Mouse (Mus musculus) brain, adult 2 months (tissue): ENCODE results near the gene Nppc.

ENCODE experiments used
- DNase-seq: peaks from one replicate; pipeline ENCODE4 v3.0.0; 2011; ENCODE audit warnings: low read depth, low spot score

Gene Nppc

DNA sequence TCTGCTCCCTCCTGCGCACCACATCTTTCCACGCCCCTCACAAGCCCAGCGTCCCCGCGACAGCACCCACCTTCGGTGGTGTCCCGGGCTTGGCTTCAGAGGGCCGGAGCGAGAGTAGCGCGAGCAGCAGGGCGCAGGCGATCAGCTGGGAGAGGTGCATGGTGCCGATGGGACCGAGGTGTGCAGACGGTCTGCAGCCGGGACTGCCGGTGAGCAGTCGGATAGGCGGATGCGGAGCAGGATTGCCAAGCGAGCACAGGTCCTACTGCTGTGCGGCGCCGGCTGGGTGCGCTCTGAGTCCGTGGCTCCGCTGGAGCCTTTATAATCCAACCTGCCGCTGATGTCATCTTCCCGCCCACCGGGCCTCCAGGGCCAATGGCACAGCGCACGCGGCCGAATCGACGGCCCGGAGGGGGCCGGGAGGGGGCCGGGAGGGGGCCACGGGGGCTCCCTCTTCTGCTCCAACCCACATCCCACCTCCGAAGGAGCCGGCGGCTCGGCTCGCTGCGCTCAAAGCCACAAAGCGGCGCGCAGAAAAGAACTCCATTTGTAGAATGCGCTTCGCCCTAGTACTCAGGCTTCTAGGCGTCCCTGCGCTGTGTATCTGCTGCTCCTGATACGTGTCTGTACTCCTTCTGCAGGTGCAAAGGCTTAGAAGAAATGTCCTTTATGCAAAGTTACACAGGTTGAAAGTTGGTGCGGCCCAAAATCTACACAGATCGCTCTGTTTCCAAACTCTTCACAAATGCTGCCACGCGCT is at the start of gene Nppc:
TSS of gene Nppc (minus strand) at position 293 of the 760 bp plus-strand sequence.
- peak; percentile 91 for DNase-seq

DNA sequence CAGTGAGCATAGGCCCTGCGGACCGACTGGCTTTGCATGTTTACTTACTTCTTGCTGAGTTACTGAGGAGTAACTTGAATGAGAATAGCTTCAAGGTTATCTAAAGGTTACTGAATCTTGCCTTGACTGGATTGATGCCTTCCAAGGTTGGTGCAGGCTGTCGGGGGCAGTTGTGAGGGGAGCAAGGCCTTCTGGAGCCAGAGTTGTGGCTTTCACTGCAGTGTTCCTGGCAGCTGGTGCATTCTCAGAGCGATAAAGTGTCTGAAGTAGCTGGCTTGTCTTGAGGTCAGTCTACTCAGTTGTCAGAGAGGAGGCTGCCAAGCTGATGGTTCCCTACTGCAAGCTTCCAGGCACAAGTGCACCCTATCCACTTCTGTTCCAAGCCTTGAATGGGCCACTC is 49.0 kb upstream of the Nppc start:
- no peak for DNase-seq

DNA sequence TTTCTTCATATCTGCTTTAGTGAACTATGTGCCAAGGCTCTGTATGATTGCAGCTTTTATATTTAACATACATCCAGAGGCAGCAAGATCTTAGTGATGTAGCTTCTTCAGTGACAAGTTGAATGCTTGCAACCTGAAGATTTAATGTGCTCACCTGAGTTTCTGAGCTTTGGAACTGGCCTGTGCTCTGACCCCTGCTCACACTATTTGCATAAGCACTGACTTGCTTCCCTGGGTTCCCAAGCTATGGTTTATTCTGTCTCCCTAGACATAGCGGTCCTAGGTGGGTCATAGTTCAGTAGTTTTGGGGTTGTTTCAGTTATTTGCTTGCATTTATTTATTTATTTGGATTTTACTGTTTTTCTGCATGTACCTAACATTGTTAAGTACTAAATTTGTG is 47.8 kb upstream of the Nppc start:
- no peak for DNase-seq

DNA sequence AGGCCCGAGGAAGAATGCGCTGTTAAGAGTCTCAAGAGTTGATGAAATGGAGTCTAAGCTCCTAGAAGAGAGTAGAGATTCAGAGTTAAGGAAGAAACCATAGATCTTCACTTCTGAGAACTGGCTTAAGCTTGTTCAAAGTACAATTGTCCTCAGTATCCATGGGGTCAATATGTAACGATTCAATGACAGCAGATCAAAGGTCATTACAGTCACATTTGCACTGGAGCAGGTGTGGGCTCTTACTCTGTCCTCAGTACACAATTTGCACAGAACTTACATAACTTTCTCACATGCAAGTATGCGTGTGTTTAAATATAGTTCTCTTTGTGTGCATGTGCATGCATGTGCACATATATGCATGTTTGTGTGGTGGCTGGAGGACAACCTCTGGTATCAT is 42.7 kb upstream of the Nppc start:
- DNase-seq: no peak

DNA sequence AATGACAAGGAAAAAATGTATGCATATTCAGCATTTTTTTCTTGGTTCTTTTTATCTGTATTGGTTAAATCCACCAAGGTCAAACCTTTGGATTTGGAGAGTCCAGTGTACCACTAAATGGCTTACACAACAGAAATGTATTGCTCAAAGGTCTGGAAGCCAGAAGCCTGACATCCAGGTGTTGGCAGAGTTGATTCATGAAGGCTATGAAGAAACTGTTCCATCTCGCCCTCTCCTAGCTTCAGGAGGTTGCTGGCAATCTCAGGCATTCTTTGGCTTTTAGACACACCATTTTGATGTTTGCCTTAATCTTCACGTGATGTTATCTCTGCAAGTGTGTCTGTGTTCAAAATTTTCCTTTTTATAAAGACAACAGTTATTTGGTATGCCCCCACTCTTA is 41.7 kb upstream of the Nppc start:
- no peak for DNase-seq

DNA sequence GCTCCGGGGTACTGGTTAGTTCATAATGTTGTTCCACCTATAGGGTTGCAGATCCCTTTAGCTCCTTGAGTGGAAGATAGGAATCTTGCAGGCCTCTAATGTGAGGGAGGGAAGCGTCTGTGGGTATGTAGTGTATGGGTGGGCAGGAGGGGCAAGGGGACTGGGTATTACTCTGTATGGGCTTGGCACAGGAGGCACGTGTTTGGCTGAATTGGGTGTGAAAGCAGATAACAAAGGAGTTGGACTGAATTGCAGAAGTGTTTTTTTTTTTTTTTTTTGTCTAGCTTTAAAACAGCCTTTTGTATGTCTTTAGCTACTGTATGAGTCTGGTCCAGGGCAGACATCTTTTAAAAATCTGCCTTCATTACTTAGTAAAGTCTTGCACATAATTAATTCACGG is 39.2 kb upstream of the Nppc start:
- no peak for DNase-seq

DNA sequence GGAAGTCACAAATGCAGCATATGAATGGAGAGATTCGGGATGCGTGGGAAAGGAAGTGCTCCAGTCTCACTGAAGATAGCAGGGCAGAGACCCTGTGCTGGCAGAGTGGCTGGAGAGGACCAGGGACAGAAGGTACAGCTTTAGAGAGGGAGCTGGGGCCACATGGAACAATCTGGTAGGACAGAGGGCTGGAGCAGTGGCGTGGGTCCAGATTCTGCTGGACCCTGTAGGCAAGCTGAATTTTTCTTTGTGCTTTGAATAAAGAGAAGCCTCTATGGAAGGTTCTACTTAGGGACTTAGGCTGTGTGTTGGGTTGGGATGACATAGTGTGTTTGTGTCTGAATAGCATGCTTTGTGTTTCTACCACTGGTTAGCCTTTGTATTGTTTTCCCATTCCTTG is 35.1 kb upstream of the Nppc start:
- peak; percentile 83 for DNase-seq

DNA sequence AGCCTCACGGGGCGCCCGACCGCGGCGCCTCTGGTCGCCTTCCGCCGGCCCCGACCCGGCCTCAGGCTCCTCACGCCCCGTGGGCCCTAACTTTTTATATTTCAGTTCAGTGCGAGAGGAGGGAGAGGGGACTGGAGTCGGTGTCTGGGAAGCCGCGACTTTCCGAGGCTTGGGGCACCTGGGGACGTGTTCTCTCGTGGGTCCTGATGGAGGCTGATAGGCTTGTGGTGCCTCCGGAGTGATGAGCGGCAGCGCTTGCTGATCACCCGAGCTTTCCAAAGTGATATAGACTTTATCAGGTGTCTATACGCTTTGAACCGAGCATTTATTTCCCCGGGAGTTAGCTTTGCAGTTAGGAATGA is 33.6 kb upstream of the Nppc start:
- no peak for DNase-seq

DNA sequence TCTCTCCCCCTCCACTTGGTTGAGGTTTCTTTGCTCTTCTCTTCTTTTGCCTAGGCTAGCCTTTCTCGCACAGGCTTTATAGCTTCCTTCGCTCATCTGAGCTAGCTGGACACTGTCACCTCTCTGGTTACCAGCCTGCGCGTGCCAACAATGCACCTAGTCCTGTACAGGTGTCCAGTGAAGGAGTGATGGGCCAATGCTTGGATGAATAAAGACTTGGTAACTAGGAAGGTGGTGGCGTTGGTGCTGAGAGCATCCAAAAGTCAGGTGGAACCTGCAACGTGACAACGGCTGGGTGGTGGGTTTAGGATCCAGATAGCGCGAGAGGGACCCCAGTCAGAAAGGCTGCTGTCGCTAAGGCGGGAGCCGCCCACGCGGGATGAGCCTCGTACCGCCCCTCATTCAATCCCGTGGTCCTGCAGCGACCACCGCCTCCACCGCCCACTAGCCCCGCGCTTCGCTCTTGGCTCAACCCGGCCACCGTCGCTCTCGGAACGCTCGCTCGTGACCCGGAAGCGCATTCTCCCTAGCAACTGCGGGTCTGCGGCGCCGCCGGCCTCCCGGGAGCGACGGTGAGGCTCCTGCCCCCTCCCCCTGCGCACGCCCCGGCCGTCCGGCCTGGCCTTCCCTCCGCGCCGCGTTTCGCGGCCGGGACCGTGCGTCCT is 33.1 kb upstream of the Nppc start, which contains the start of gene Dis3l2:
TSS of gene Dis3l2 (plus strand) at position 509 of the 665 bp plus-strand sequence.
- peak; percentile 95 for DNase-seq

DNA sequence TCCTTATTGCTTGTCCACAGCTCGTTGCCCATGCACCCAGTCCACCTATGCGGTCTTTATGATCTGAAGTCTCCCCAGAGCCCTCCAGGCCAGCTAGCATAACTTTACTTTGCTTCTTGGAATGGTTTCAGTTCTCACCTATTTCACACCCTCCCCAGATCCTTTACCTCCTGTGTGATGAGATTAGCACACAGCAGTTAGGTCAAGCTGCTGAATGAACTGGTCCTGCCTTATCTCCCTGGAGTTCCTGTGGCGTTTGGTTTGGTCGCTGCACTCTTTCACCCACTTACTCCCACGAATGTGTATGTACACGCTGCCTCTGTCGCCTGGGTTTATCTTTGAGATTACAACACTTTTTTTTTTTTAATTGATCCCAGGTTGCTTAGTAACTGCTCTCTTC is 30.0 kb upstream of the Nppc start:
- DNase-seq: no peak

DNA sequence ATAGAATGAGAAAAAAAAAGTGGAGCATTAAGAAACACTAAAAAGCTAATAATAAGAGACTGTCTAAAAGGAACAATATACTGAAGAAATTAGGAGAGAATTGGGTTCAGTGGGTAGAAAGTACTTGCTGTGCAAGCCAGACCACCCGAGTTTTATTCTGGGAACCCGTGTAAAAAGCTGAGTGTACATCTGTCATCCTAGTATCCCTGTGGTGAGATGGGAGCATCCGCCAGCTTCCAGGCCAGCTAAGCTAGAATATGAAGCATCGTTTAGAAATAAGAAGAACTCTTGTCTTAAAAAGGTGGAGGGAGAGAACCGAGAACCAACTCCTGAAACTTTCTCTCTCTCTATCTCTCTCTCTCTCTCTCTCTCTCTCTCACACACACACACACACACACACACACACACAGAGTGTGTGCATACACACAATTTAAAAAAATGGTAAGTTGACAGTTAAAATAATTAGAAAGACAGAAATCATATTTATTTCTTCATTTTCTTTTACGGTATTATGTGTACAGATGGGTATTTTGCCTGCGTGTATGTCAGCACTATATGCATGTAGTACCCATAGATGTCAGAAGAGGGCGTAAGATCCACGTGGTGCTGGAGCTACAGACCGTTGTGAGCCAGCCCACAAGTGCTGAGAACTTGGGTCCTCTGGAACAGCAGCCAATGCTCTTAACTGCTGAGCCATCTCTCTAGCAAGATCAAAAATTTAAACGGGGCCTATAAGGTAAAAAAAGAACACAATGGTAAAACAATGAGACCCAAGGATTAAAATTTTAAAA is 29.2 kb upstream of the Nppc start:
- DNase-seq: no peak

DNA sequence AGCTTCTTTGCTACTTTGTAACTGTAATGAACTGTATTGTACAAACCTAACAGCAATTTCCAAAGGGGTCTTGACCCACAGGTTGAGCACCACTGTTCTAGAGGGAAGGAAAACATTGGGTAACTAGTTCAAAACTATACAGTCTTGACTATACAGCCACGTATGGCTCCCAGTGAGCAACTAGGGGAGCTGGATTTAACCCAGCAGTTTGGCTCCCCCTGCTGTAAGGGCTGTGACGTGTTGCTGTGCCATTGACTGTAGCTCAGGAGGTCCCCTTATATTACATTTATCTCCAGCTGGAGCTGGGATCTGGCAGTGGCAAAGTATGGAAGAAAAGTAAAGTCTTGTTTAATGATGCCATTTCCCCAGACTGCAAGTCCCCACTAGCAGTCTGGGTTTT is 28.4 kb upstream of the Nppc start:
- peak; percentile 21 for DNase-seq

DNA sequence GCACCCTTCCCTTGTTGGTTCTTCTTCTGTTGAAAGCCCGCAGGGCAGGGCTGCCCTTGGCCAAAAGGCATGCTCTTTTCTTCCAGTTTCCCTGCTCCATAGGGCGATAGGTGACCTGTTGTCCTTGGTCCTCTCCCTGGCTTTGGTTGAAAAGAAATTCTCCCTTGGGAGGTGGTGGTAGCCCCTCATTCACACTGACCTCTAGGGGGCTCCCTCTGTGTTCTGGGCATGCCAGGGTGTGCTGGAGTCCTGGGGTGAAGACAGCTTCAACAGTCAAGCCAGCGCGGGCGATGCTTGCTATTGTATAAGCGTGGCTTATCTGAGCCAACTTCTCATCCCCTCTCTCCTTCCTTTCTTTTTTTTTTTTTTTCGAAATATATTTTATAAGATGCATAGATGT is 26.6 kb upstream of the Nppc start:
- DNase-seq: no peak

DNA sequence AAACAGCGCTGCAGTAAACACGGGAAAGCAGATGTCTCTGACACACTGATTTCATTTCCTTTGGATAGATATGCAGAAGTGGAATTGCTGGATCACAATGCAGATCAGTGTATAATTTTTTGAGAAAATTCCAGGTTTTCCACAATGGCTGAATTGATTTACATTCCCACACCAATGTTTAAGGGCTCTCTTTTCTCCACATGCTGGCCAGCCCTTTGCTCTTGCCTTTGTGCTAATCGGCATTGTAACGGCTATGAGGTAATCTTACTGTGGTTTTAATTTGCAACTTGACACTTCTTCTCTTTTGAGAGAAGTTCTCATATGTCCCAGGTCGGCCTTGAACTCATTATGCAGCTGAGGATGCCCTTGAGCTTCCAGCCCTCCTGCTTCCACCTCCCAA is 20.7 kb upstream of the Nppc start:
- no peak for DNase-seq

DNA sequence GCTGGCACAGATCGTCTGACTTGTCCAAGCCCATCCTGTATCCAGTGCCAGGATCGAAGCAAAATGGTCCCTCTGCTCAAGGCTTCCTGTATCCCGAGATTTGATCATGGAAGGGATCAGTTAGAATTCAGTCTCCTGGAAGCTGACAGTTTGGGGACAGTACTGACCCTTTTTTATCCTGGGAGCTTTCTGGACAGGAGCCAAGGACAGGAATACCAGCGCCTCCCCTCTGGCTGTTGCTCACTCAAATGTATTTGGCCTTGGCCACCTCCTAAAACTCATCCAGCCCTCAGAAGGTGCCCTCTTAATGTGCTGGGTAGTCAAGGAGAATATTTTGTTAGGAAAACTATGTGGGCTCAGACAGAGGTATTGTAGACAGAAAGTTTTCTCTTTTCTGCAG is 16.9 kb upstream of the Nppc start:
- no peak for DNase-seq

DNA sequence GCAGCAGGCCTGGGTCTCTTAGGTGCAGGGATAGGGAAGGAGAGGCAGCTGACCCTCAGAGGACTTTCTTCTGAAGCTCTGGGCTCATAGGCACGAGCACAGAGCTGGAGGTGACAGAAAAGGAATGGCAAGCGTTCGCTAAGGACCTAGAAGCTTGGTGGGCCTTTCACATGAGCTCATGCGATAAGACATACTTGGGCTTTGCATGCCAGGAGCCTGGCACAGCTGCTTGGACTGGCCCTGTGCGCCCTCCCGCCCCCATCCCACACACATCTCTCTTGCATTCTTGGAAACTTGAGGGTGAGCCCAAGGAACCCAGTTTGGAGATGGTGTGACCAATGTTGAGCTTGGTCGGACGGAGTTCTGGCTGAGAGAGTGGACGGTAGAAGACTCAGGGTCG is 8.3 kb upstream of the Nppc start:
- no peak for DNase-seq

DNA sequence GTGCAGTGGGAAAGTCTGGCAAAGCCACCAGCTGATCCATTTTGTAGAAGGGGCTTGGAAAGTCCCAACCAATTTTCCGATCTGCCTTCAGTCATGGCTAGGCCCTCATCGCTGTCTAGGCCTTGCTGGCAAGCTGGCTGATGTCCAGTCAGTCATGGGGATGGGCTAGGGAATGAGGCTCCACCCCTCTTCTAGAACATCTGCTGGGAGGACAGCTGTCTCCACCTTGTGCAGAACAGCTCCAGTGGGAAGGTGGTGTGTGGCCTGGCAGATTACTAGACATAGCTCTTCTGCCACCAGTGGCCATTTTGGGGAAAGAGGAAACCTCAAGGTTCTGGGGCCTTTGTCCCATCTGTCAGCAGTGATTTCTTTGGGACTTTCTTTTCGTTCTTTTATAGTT is 7.3 kb upstream of the Nppc start:
- DNase-seq: no peak

DNA sequence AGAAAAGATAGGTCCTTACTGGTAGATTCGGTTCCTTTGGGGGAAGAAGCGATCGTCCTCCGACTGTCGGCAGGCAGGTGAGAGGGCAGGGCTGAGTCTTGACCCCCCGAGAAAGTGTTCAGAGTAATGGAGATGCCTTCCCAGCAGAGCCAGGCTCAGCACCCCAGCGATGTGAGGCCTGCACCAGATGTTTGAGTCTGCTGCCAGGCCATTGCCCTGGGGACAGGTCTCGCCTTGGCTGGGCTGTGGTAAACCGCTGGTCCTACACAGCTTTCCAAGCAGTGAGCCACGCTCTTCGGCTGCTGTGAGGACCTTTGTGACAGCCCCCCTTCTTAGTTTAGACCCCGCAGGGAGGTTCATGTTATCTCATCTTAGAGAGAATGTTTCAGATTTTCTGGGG is 4.8 kb upstream of the Nppc start:
- no peak for DNase-seq

DNA sequence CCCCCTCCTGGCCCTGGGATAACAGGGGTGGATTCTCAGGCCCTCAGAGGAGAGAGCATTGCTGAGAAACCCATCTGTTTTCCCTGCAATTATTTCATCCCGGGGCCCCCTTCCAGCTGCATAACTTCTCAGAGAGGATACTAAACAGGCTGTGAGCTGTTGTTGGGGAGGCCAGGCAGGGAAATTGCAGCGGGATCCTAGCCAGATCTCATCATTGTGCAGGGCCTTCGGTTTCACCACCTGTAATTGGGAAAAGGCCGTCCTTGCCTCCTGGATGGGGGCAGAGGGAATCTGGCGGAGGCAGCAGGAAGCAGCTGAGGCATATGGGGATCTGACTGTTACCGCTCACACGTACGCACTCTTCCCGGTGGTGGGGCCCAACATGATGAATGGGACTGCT is 4.0 kb upstream of the Nppc start:
- peak; percentile 23 for DNase-seq

DNA sequence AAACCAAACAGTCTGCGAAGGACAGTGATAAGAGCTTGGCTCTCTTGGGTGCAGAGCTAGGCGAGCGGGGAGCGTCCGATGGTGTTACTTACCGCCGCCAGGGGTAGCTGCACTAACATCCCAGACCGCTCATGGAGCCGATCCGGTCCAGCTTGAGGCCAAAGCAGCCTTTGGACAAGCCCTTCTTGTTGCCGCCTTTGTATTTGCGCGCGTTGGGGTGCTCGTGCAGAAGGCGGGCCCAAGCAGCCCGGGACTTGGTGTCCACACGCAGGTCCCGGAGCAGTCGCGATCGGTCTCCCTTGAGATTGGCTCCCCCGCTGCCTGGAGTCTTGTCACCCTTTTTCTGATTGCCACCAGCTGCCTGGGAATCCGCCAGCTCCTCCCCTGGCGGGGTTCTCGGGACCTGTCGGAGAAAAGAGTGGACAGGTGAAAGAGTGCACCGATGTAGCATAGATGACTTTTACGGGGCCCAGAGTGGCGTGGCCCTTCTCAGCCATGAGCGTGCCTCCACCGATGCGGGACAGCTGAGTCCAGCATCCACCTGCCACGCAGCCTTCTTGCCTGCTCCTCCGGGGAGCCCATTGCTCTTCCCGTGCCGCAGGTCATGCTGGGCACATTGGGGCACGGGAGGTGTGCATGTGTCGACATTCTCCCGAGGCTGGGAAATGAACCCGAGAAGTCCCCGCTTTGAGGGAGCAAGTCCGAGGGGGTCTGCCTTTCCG is 658 bp downstream of the Nppc start:
- DNase-seq: peak; percentile 91

DNA sequence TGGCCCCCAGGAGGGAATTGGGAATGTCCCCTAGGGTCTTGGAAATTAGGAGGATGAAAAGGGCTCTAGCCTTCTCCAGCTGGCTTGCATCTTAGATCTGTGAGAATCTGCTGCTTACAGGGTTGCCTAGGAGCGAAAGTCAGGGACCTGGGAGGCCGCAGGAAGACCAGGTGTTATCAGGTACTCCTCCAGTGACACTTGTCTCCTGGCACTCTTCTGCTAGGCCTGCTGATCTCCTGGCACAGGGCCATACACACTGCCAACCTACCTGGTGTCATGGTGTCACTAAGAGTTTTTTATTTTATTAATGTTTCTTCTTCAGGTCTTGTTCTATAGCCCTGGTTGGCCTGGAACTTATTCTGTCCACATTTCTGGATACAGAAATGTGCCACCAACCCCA is 5.3 kb downstream of the Nppc start:
- DNase-seq: no peak

DNA sequence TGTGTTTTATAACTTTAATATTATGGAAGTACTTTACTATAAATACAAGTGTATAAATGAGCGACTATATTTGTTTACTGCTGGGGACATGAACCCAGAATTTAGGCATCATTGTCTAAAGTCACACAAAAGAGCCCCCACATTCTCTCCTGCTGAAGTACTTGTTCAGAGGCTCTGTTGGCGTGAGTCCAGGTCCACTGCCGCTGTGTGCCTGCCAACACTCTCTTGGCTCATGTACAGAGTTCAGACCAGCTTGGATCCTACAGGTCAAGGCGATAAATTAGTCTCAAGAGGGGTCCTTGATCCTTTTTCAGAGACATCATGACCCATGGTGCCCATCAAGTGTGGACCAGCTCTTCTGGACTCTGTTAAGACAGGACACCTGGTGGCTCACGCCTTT is 13.3 kb downstream of the Nppc start:
- no peak for DNase-seq
